ENCODE assay signal across 22 mouse cellular contexts in genomic region chr17:72045671-72046070, GRCm38 (mm10).
DNase-seq lines count a peak whose midpoint lies in the region; TF ChIP-seq lines count a peak whose summit lies in the region.
"Had no signal": no experiment of that assay in that cellular context is flagged by ENCODE, and none has a peak within 500 bp of the region (broad histone marks: within the 10 kb centered on the region; RNA-seq: fewer than 3 reads in every experiment).

No protein-coding gene starts in this region.

- no peak overlapping the region for H3K4me3 ChIP-seq in heart, adult 2 months
- H3K4me3 ChIP-seq: embryonic facial prominence, embryonic 13.5 days; forebrain, embryonic 12.5 days; hindbrain, embryonic 13.5 days; left cerebral cortex, adult 2 months; liver, embryonic 12.5 days; midbrain, embryonic 12.5 days; neural tube, embryonic 13.5 days had no signal

- peaks cover 1% of the 10 kb centered on the region; the same call in 1 of the 2 replicates for H3K4me1 ChIP-seq in heart, adult 2 months (ENCODE audit: control insufficient read depth, insufficient read depth, low read length)
- H3K4me1 ChIP-seq: embryonic facial prominence, embryonic 13.5 days; liver, embryonic 12.5 days had no signal

- no peak overlapping the region for H3K27ac ChIP-seq in heart, adult 2 months
- H3K27ac ChIP-seq: embryonic facial prominence, embryonic 13.5 days; forebrain, embryonic 12.5 days; hindbrain, embryonic 13.5 days; kidney, postnatal 0 days; left cerebral cortex, adult 2 months; liver, embryonic 12.5 days; midbrain, embryonic 12.5 days; neural tube, embryonic 13.5 days had no signal

- TF ChIP-seq CTCF in heart, adult 2 months (IDR thresholded peaks at IDR 0.05): no peak

- no peaks in the 10 kb centered on the region for H3K36me3 ChIP-seq in heart, adult 2 months (ENCODE audit: control insufficient read depth, insufficient read depth, low read length)
- H3K36me3 ChIP-seq: embryonic facial prominence, embryonic 13.5 days; forebrain, embryonic 12.5 days; hindbrain, embryonic 13.5 days; liver, embryonic 12.5 days; midbrain, embryonic 12.5 days; neural tube, embryonic 13.5 days had no signal

- TF ChIP-seq EP300 in heart, adult 2 months (IDR thresholded peaks at IDR 0.05; ENCODE audit: insufficient read depth, low read depth, low read length): no peak

- intact Hi-C loops in heart, adult 2 months (cut with DNase I): no loop called here

- no peaks in the 10 kb centered on the region for H3K27me3 ChIP-seq in heart, adult 2 months (ENCODE audit: control insufficient read depth, insufficient read depth, low read length)
- H3K27me3 ChIP-seq: embryonic facial prominence, embryonic 13.5 days; hindbrain, embryonic 13.5 days; liver, embryonic 12.5 days; midbrain, embryonic 12.5 days; neural tube, embryonic 13.5 days had no signal

- DNase-seq in heart, adult 11 months: peak; percentile 51
- no peak for DNase-seq in heart, adult 2 months
- DNase-seq in cerebellum, adult 8-10 months: peak; percentile 26
- DNase-seq in cerebellum, postnatal 14 days: peak; percentile 67 to 78
- no peak for DNase-seq in thymus, postnatal 0 days (ENCODE audit: low spot score)
- no peak for DNase-seq in right cerebral cortex, adult 2 months (ENCODE audit: low spot score in 2 of 2)
- DNase-seq: adrenal gland, adult 8-10 months; B cell, adult 2 months; gastrocnemius, postnatal 14 days; heart, postnatal 36 days; kidney, adult 8-10 months; liver, postnatal 0 days; lung, postnatal 36 days; right cerebral cortex, postnatal 14 days had no signal

- H3K9ac ChIP-seq in heart, adult 2 months (ENCODE audit: low read depth, low read length): no peak overlapping the region
- H3K9ac ChIP-seq: embryonic facial prominence, embryonic 13.5 days; forebrain, embryonic 12.5 days; hindbrain, embryonic 13.5 days; liver, embryonic 12.5 days; liver, postnatal 0 days; midbrain, embryonic 12.5 days; neural tube, embryonic 13.5 days had no signal

- no peaks in the 10 kb centered on the region for H3K79me2 ChIP-seq in heart, adult 2 months (replicated peaks; ENCODE audit: control insufficient read depth, insufficient read depth, low read length)

- TF ChIP-seq POLR2A in heart, adult 2 months (IDR thresholded peaks at IDR 0.05; ENCODE audit: insufficient read depth, low read depth, low read length): no peak

- WGBS in heart, adult 2 months: 95% methylated on average over 2 of the region's 2 CpGs

Comparison
In these comparisons a context has a peak if more than half of its experiments do, and no peak if none do; other contexts are left out.
1. DNase-seq: peak in heart, adult 11 months (single experiment), cerebellum, adult 8-10 months (single experiment) and cerebellum, postnatal 14 days (2 of 2); none in heart, adult 2 months (0 of 2), thymus, postnatal 0 days (single experiment) and right cerebral cortex, adult 2 months (0 of 2).